Mouse (Mus musculus) liver, adult (tissue): ENCODE results near the gene Syncrip.

Experiments used
- GATA4 ChIP-seq: IDR thresholded peaks from 2 replicates; pipeline ENCODE4 v1.6.1; 2014; ENCODE audit warnings: mild to moderate bottlenecking, low read length; ENCODE audit not compliant: insufficient replicate concordance

Syncrip gene

DNA sequence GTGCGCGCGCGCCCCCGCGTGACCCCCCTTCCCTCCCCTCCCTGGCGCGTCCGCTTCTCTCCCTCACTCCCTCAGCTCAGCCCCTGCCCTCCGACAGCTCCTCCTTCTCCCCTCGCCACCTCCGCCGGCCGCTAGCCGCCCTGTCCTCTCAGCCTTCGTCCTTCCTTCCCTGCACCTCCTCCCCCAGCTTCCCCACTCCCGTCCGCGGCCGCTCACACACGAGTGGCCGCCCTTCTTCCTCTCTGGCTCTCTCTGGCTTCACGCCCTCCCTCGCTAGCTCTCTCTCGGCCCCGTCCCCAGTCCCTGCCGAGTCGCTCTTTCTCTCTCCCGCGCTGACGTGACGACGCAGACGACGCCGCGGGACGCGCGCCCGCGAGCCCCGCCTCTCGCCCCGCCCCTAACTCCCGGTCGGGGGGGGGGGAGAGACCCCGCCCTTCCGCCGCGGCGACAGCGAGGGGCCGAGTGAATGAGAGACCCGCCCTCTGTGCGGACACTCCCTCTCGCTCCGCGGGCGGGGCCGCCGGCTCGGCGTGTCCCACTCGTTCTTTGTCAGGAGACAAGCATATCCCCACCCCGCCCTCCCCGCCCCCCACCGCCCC, at the start of gene Syncrip:
Gene Syncrip, minus strand, starts transcription at position 345 of the 599 bp plus-strand sequence.
- TF ChIP-seq GATA4: peak; percentile 32; the same call in 1 of the 2 replicates

DNA sequence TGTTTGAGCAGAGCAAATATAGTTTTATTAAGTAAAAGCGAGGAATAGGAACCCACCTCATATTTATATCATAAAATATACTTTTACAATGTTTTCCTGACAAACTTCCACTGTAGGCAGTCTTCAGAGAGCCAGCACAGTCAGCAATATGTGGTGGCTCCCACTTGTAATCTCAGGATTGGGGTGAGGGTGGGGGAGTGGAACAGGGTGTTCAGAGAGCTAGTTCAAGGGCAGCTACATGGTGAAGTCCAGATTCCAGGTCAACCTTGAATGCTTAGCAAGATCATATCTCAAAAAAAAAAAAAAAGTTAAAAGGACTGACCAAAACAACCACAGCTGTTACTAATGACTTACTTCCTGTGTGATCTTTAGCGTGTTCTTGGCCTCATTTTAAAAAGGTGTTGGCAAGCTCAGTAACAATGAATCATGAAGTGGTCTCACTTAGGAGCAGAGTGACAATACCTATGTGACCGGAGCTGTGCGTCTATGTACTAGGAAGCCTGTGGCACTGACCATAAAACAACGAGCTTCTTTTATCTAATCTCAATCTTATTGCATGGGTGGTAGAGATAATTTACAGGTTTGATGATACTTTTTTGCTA, 47.7 kb upstream of the Syncrip start:
- TF ChIP-seq GATA4: no peak

DNA sequence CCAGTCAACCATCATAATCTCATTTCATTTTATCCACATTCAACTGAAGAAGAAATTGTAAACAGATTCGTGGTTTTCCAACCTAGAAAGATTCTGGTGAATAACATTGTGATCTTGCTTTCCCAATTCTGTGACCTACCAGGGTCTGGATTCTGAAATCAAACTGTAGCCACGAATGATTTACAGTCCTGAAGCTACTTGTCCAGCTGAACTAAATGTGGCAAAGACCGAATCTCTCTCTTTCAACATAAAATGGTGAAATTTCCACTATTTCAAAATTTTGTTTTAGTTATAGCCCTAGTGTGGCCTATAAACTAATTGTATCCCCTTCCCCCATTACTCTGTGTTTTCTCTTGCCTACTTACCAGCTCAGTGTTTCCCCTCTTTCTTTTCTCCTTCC, 47.2 kb upstream of the Syncrip start:
- TF ChIP-seq GATA4: no peak

DNA sequence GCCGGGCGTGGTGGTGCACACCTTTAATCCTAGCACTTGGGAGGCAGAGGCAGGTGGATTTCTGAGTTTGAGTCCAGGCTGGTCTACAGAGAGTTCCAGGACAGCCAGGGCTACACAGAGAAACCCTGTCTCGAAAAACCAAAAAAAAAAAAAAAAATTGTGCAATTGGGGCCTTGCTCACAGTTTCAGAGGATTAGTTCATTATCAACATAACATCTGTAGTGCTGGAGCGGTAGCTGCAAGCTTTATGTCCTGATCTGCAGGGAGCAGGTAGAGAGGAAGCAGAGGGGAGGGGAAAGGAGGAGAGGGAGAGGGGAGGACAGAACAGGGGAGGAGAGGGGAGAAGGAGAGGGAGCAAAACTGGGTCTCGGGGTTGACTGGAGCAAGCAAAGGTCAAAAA, 46.4 kb upstream of the Syncrip start:
- TF ChIP-seq GATA4: no peak

DNA sequence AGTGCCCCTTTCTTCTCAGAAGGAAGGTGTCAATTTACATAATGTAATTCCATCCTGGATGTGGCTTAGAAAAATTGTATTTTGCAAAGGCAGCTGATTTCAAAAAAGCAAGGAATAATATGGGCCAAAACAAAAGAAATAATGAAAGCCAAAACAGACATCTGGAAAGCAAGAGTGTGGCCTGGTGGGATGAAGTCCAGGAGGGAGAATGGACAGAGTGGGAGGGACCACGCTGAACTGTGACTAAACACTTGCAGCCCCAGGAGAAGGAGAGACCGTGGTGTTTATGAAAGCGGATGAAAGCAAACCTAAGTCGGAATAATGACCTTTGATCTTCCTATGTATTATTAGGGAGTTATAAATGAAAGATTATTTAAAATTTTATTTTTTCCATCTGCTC, 45.6 kb upstream of the Syncrip start:
- TF ChIP-seq GATA4: no peak

DNA sequence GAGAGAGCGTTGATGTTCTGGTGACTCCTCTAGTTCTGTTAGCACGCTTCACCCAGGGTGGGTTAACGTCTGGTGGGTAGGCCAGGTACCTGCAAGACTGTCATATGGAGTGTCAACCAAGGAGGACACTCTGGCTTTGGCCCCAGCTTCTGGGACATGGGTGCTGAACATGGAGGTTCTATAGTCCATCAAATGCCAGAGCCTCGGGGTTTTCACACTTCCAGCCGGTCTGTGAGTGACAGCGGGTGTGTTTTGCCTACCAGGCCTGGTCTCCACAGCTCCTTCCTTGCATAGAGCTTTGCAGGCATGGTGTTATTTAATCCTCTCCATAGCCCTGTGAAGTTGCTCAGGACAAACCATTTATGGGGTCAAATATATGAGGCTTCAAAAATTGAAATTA, 43.0 kb upstream of the Syncrip start:
- no peak for TF ChIP-seq GATA4

DNA sequence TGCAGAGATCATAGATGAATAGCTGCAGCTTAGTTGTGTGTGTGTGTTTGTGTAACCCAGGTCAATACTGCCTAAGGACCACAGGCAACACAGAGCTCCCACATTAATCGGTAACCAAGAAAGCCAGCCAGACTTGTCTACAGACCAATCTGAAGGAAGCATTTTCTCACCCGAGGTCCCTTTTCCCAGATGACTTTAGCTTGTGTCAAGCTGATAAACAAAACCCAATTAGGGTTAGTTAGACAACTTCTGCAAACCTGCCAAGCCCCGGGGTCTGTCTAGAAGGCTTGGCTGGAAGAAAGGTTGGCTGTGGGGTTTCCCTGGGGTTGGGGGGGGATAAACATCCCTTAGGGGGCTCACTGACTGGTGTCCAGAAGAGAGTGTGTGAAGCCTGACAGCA, 42.4 kb upstream of the Syncrip start:
- no peak for TF ChIP-seq GATA4

DNA sequence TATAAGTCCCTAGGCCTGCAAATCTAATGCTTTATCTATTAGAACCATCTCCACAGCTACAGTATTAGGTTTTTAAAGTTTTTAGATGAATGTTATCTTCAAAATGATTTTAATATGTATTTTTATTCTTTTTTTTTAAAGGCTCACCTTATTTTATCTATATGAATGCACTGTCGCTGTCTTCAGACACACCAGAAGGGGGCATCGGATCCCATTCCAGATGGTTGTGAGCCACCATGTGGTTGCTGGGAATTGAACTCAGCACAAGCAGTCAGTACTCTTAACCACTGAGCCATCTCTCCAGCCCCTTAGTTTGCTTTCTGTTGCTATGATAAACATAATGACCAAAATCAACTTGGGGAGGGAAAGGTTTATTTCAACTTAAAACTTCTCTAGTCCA, 42.0 kb upstream of the Syncrip start:
- no peak for TF ChIP-seq GATA4

DNA sequence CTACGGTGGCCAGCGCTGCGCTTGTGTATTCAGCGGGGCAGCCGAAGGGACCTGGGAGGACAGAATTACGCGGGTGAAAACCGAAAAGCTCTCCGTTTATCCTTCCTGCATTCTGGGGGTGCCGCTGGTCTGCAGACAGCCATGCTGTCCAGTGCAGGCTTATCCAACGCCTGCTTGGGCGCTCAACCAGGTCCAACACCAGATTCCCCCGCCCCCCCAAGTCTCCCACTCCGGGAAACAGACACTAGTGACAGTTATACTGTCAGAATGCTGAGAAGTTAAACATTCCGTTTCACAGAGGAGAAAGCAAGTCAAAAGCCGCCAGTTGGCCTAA, 40.9 kb upstream of the Syncrip start:
- TF ChIP-seq GATA4: no peak

DNA sequence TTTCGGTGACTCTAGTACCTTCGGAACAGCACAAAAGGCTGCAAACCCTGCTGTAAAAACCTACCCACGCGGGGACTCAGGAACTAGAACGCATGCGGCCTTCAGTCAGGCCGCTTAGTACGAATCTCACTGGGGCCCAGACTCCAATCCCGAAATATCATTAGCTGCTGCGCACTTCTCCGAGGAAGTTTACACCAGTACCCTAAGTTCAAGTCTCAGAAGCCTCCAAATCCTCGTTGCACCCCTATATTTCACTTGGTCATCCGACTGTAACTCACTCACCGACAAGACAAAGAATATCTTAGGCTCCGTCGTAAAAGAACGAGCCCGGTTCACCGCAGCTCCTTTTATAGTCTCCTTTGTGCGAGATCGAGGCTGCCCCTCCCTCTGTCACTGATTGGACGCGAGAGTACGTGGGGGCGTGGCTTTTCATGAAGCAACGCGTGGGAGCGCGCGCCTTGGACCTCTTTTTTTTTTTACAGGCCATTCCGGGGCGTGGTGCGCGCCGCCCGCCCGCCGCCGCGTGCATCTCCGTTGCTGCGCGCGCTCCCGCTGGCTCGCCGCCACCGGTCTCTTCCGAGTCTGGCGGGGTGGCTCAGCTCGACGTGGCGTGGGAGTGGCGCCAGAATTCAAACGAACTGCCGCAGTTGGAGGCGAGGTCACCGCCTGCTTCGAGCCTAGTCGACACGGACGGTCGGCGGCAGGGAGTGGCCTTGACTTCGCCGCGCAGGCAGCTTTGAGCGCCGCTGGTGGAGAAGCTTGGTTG, 40.4 kb upstream of the Syncrip start:
- peak; percentile 30; the same call in 1 of the 2 replicates for TF ChIP-seq GATA4

DNA sequence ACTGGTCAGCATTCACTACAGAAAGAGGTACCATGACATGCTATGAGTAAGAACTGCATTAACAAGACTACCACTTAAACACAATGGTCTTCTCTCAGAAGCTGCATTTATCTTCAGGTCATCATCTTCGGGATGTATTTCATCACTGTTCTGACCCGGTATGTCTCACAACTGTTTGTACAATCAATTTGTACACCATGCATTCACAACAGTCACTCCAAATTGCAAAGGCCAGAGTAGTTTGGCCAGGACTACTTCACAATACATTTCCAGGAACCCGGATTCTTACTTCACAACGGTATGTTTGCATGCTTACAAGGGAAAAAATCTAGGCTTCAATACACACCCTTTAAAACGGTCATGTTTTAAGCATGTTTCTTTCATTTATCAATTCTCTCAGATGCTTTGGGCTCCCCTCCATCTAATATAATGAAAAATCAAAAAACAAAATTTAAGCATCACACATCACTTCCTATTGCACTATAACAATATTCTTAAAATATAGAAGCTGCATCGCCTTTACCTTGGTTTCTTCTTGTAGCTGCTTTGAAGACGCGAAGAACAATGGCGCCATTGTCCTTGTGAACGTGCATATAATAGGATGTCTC, 39.7 kb upstream of the Syncrip start:
- no peak for TF ChIP-seq GATA4

DNA sequence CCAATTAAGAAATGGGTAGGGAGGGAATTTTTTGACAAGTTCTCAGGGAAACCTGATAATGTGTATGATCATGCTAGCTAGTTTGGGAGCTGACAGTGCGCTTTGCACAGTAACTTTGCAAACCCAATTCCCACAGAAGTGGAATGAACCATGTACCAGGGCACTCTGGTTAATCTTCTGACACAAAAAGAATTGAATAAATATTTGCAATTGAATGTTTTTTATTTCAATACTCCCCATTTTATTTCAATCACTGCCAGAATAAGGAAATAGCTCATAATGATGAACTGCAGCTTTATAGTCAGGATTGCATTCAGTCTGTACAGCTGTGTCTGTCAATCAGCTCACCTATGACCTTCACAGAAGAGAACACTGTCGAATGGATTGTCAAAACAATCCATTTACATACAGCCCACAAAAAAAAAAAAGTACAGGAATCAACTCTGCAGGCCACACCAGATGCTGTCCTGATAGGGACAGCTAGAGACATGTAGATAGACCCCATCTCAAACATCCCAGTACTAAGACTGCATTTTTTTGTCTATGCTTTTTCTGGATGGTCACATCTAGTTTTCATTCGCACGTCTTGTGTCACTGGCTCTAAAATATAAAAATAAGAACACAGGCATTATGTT, 38.6 kb upstream of the Syncrip start:
- TF ChIP-seq GATA4: no peak

DNA sequence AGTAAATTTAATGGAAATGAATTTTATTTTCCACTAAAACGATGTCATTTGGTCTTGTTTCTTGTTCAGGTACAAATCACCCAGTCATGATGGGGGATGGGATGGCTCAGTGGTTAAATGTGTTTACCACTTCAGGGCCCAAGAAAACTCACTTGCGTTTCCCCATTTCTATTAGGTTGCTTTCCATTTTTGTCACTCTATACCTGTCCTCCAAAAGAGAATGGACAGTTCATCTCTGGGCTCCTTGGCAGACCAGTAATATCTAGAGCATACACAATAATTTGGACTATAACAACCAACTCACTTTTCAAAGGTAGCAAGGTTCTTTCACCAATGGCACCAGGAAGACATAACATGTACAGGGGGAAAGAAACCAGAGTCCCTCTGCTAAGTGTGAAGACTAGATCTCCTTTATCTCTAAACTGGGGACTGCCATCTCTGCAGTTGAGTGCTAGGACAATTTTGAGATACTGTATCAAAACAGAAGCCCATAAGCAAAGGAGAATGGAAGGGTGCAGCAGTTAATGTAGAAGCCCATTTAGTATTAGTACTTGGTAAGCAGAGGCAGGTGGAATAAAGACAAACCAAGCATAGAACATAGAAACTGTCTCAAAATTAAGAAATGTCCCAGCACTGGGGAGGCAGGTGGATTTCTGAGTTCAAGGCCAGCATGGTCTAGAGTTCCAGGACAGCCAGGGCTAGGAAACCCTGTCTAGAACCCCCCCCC, 37.9 kb upstream of the Syncrip start:
- no peak for TF ChIP-seq GATA4

DNA sequence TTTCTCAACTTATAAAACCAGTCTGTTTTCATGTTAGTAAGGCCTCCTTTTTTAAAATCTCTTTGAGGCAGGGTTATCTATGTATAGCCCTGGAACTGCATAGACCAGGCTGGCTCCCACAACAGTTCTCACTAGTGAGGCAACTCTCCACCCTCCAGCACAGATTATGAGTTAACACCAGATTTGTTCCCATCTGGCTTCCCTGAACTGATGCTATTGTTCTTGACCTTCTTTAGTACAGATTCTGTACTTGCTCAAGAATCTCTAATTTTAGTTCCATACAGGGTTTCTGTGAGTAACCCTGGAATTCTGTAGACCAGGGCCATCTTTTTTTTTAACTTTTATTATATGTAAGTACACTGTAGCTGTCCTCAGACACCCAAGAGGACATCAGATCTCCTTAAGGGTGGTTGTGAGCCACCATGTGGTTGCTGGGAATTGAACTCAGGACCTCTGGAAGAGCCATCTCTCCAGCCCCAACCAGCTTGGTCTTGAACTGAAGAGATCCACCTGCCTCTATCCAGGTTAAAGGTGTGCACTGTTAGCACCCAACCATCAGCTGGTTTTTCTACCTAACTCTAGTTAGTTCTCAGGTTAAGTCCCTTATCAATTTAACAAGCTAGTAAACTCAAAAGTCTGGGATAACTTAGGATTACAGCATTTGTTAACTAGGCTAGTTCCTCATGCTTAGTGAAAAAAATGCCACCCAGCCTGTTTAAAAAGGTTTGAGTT, 37.2 kb upstream of the Syncrip start:
- no peak for TF ChIP-seq GATA4

DNA sequence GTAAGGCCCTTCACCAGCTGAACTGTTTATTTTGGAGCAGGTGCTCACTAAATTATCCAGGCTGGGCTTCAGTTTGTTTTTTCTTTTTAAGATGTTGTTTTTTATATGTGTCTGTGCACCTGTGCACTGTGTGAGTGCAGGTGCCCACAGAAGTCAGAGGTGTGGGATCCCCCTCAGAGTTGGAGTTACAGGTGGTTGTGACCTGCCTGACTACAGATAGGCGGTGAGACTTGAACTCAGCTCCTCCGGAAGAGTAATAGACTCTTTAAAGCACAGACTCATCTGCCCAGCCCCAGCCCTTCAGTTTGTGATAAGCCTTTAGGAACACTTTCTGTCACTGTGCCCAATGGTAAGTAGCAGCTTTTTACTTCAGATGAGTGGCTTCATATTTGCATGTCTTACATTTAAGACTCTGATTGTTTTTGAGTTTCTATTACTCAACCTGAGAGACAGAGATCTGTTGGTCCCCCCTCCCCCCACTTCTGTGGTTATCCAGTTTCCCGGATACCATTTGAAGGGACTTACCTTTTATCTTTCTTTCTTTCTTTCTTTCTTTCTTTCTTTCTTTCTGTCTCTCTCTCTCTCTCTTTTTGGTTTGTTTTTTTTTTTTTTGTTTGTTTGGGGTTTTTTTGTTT, 34.1 kb upstream of the Syncrip start:
- no peak for TF ChIP-seq GATA4
